Mouse (Mus musculus) layer of hippocampus, postnatal 36 days (tissue): ENCODE measurements at regions not wholly inside any gene's neighbourhood (a gene's known extent, or its start where the extent isn't known, plus 50 kb on each side); places are given as distances from the start of the nearest gene placed in this dataset.
"Not testable (repeated sequence)": the region's sequence is repeated elsewhere in the genome, so short reads cannot be mapped to it uniquely, and the experiment has no call there.

Experiments used
- DNase-seq, 2 experiments: peaks; one replicate each; pipeline ENCODE4 v3.0.0; 2022

GRCm38 (mm10) chr2:129883417-129883816 lies 83.1 kb downstream of the Stk35 start:
- peak; percentile 39 to 41 for DNase-seq

GRCm38 (mm10) chr2:129884316-129884715 lies 84.0 kb downstream of the Stk35 start:
- no peak for DNase-seq

- DNase-seq, result no peak
Observed at GRCm38 (mm10) chr2:129885536-129885935, 85.2 kb downstream of the Stk35 start.

- DNase-seq, result no peak
Observed at GRCm38 (mm10) chr2:129893231-129893630, 92.9 kb downstream of the Stk35 start.

GRCm38 (mm10) chr2:129893832-129894231 lies 93.5 kb downstream of the Stk35 start:
- no peak for DNase-seq

- no peak for DNase-seq
Observed at GRCm38 (mm10) chr2:129894906-129895305, 94.6 kb downstream of the Stk35 start.

GRCm38 (mm10) chr2:129895369-129895768 lies 95.1 kb downstream of the Stk35 start:
- DNase-seq, result no peak

GRCm38 (mm10) chr2:129896696-129897095 lies 96.4 kb downstream of the Stk35 start:
- DNase-seq, result no peak

GRCm38 (mm10) chr2:129903383-129904135 lies 103.2 kb downstream of the Stk35 start:
- DNase-seq, result no peak

GRCm38 (mm10) chr2:129904753-129905152 lies 104.4 kb downstream of the Stk35 start:
- DNase-seq, result peak in 1 of 2 experiments; percentile 42

- peak; percentile 66 to 70 for DNase-seq
Observed at GRCm38 (mm10) chr2:129908701-129909425, 103.3 kb upstream of the Tgm3 start.

- no peak for DNase-seq
Observed at GRCm38 (mm10) chr2:129911203-129911921, 100.8 kb upstream of the Tgm3 start.

- DNase-seq, result no peak
Observed at GRCm38 (mm10) chr2:129912556-129912955, 99.6 kb upstream of the Tgm3 start.

- DNase-seq, result no peak
Observed at GRCm38 (mm10) chr2:129914261-129914660, 97.9 kb upstream of the Tgm3 start.

- no peak for DNase-seq
Observed at GRCm38 (mm10) chr2:129916411-129916810, 95.7 kb upstream of the Tgm3 start.

- no peak for DNase-seq
Observed at GRCm38 (mm10) chr2:129918141-129918790, 93.9 kb upstream of the Tgm3 start.

GRCm38 (mm10) chr2:129919551-129919950 lies 92.6 kb upstream of the Tgm3 start:
- DNase-seq, result no peak

GRCm38 (mm10) chr2:129927218-129927617 lies 84.9 kb upstream of the Tgm3 start:
- DNase-seq, result no peak

- DNase-seq, result no peak
Observed at GRCm38 (mm10) chr2:129933578-129933977, 78.6 kb upstream of the Tgm3 start.

GRCm38 (mm10) chr2:129942824-129943223 lies 69.3 kb upstream of the Tgm3 start:
- no peak for DNase-seq

GRCm38 (mm10) chr2:129947847-129948553 lies 64.1 kb upstream of the Tgm3 start:
- DNase-seq, result no peak

GRCm38 (mm10) chr2:129949786-129950185 lies 62.4 kb upstream of the Tgm3 start:
- not testable (repeated sequence) for DNase-seq
